Mouse (Mus musculus) hindbrain, embryonic 15.5 days (tissue): ENCODE measurements at regions not wholly inside any gene's neighbourhood (a gene's known extent, or its start where the extent isn't known, plus 50 kb on each side); places are given as distances from the start of the nearest gene placed in this dataset.

Source experiments
- ATAC-seq: fragments of 200-750 bp; cut with Nextera tagmentation; 2 replicates; pipeline ENCODE4 v1.8.0; 2017; ENCODE audit warnings: low read depth, moderate number of reproducible peaks, moderate TSS enrichment; ENCODE audit not compliant: low FRiP score
- H3K27ac ChIP-seq: fragments of 300-500 bp; sonication (generic); replicated peaks from 2 replicates; pipeline ENCODE4 v1.5.1; 2015; ENCODE audit warnings: mild to moderate bottlenecking, inconsistent platforms
- H3K27me3 ChIP-seq: fragments of 300-500 bp; sonication (generic); 2 replicates; pipeline ENCODE4 v1.6.1; 2015; ENCODE audit warnings: control low read depth, inconsistent platforms
- H3K36me3 ChIP-seq: fragments of 300-500 bp; sonication (generic); 2 replicates; pipeline ENCODE4 v1.6.1; 2015; ENCODE audit warnings: control low read depth, inconsistent platforms
- H3K4me1 ChIP-seq: fragments of 300-500 bp; sonication (generic); replicated peaks from 2 replicates; pipeline ENCODE4 v1.6.1; 2015; ENCODE audit warnings: control low read depth, inconsistent platforms
- H3K4me2 ChIP-seq: fragments of 300-500 bp; sonication (generic); 2 replicates; pipeline ENCODE4 v1.6.1; 2015; ENCODE audit warnings: moderate library complexity, mild to moderate bottlenecking, inconsistent platforms
- H3K4me3 ChIP-seq: fragments of 300-500 bp; sonication (generic); 2 replicates; pipeline ENCODE4 v1.5.1; 2015; ENCODE audit warnings: mild to moderate bottlenecking, inconsistent platforms
- H3K9ac ChIP-seq: fragments of 300-500 bp; sonication (generic); 2 replicates; pipeline ENCODE4 v1.6.1; 2015; ENCODE audit warnings: inconsistent platforms
- H3K9me3 ChIP-seq: fragments of 300-500 bp; sonication (generic); 2 replicates; pipeline ENCODE4 v1.6.1; 2016; ENCODE audit warnings: control low read depth, inconsistent platforms
- WGBS: fragments of 180-500 bp; shearing (Covaris S2); methylation state at CpG from one replicate; pipeline ENCODE4 v1.1.7; 2015; 5-methylcytosine and 5-hydroxymethylcytosine counted together

DNA sequence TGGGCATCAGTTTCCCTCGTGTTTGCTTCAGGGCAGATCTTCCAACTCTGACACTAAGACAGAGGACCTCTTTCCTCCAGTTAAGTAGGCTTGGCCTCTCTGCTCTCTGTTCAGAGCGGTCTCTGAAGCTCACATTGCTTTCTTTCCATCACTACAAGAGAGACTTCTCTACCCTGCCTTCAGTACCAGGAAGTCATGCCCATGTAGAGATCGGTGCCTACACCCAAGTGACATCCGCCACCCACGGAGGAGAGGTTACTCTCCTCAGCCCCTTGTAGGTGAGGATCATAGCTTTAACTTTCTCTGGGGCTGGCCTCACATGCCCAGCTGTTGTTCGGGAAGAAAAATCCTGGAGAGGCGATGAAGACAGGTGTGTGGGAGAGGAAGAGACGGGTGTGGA lies 155.3 kb downstream of the Zfp36l2 start:
- H3K4me2 ChIP-seq = no peak overlapping the region
- no peak overlapping the region for H3K27ac ChIP-seq
- WGBS = 93% methylated on average over 8 of the region's 8 CpGs
- no peak overlapping the region for H3K9ac ChIP-seq
- no peak overlapping the region for H3K4me3 ChIP-seq
- H3K36me3 ChIP-seq = no peaks in the 10 kb centered on the region
- peaks cover 9% of the 10 kb centered on the region for H3K4me1 ChIP-seq
- no peak for ATAC-seq
- H3K27me3 ChIP-seq = no peaks in the 10 kb centered on the region
- no peaks in the 10 kb centered on the region for H3K9me3 ChIP-seq

DNA sequence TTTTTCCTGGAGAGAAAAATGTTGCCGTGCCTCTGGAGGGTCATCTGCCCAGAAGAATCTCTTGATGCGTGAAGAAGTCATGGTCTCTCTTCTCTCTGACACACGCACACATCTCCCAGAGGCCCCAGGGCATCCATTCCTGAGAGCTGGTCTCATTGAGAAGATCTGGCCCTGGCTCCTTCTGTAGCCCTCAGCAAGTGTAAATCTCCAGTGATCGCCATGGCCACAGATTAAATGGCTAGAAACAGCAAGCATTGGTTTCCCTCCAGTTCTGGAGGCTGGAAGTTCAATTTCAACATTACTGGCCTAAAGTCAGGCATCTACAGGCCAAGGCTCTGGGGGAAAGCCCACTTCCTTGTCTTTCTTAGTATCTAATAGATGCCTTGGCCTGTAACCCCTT lies 155.9 kb downstream of the Zfp36l2 start:
- WGBS = 63% methylated on average over 4 of the region's 4 CpGs
- Histone ChIP-seq H3K4me1 (peaks cover 9% of the 10 kb centered on the region), H3K36me3 (no peaks in the 10 kb centered on the region), H3K4me3 (no peak overlapping the region), H3K27ac (no peak overlapping the region), H3K9me3 (no peaks in the 10 kb centered on the region), H3K9ac (no peak overlapping the region), H3K4me2 (no peak overlapping the region), H3K27me3 (no peaks in the 10 kb centered on the region)
- ATAC-seq = no peak

DNA sequence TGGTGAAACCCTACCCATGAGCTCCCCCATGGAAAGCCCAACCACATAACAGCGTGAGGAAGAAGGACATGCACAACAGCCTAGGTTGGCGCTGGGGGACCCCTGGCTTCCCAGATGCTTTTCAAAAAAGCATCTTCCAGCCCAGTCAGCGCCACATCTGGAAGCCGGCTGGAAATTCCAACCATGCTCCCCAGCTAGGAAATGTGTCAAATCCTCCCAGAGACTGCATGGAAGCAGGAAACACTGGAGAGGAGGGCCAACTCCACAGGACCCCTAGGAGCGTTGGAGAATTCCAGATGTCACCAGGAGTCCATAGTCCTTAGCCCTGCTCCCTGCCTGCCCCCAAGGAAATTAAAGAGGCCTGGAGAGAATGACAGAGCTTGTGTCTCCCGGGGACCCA lies 156.4 kb downstream of the Zfp36l2 start:
- no peak overlapping the region for H3K9ac ChIP-seq
- peaks cover 9% of the 10 kb centered on the region for H3K4me1 ChIP-seq
- no peak for ATAC-seq
- 90% methylated on average over 6 of the region's 6 CpGs for WGBS
- H3K9me3 ChIP-seq = no peaks in the 10 kb centered on the region
- H3K27ac ChIP-seq = no peak overlapping the region
- no peaks in the 10 kb centered on the region for H3K27me3 ChIP-seq
- H3K4me2 ChIP-seq = no peak overlapping the region
- no peaks in the 10 kb centered on the region for H3K36me3 ChIP-seq
- no peak overlapping the region for H3K4me3 ChIP-seq

DNA sequence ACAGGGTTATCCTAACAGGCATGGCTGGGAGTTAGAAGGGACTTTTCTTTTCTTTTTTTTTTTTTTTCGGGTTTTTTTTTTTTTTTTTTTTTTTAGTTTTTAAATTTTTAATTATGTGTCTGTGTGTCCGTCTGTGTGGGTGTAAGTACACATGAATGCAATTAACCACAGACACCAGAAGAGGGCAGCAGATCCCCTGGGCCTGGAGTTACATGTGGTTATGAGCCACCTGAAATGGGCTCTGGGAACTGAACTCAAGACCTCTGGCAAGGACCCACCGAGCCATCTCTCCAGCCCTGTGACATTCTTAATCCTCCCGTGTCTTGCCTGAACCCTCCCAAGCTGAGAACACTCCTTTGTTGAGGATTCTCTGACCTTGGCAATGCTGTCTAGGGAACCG lies 157.0 kb downstream of the Zfp36l2 start:
- H3K36me3 ChIP-seq = no peaks in the 10 kb centered on the region
- no peak for ATAC-seq
- H3K4me1 ChIP-seq = peaks cover 13% of the 10 kb centered on the region
- WGBS = 96% methylated on average over 5 of the region's 5 CpGs
- no peaks in the 10 kb centered on the region for H3K9me3 ChIP-seq
- H3K9ac ChIP-seq = no peak overlapping the region
- no peak overlapping the region for H3K4me2 ChIP-seq
- no peak overlapping the region for H3K4me3 ChIP-seq
- H3K27ac ChIP-seq = no peak overlapping the region
- H3K27me3 ChIP-seq = no peaks in the 10 kb centered on the region

DNA sequence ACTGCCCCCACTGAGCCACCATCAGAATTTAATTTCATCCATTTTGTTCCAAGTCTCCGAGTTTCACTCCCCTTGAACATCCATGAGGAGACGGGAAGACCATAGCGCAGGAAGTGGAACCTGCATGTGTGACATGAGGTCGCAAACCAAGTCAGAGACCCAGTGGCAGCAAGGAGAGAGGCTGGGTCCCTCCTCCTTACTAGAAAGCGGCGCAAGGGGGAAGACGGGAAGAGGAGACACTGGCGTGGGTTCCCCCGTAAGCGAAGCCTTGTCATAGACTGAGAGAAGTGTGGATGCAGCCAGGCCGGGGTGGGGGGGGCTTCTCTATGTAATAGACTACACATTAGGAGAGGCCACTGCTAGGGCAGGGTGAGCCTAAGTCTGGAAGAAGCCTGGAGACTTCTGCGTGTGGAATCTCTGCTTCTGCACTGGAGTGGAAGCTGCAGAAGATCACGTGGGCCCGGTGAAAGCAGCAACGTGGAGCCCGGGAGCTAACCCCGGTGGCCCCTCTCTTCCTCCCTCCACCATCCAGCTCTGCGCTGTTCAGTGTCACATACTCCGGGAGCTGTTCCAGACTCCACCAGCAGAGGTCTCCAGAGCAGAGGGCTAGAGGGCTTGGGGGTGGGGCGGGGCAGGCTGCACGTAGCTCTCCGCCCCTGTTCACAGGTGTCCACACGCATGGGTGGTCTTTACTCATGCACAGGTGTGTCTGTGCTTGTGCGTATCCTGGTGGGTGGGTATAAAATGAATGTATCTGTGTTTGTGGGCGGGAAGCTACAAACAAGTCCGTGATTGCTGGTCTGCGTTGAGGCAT lies 159.4 kb downstream of the Zfp36l2 start:
- H3K36me3 ChIP-seq = no peaks in the 10 kb centered on the region
- H3K4me1 ChIP-seq = peaks cover 13% of the 10 kb centered on the region
- H3K27me3 ChIP-seq = no peaks in the 10 kb centered on the region

DNA sequence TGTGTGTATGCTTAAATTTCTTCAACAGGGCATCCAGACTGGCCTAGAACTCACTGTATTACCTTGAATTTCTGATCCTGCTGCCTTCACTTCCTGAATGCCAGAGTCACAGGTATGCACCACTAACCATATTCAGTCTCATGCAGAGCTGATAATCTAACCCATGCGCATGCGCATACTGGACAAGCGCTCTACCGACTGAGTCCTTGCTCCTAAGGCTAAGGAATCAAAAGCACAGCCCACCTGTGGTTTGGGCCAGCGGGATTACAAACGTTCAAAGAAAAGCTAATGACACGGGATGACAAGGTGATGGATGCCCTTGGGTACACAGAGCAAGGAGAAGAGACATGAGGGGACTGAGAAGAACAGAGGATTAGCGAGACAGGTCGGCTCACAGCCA lies 160.5 kb downstream of the Zfp36l2 start:
- no peak for ATAC-seq
- Histone ChIP-seq H3K9ac (no peak overlapping the region), H3K36me3 (no peaks in the 10 kb centered on the region), H3K4me1 (peaks cover 13% of the 10 kb centered on the region), H3K4me2 (no peak overlapping the region), H3K9me3 (no peaks in the 10 kb centered on the region), H3K27me3 (no peaks in the 10 kb centered on the region), H3K4me3 (no peak overlapping the region), H3K27ac (no peak overlapping the region)
- WGBS = 42% methylated on average over 9 of the region's 9 CpGs

More for the DNA sequence above, 159.4 kb downstream of the Zfp36l2 start:
- no peak overlapping the region for H3K27ac ChIP-seq
- H3K9me3 ChIP-seq = no peaks in the 10 kb centered on the region
- peak overlapping the region; percentile 14 for H3K4me3 ChIP-seq
- peak overlapping the region; percentile 52 for H3K4me2 ChIP-seq
- 21% methylated on average over 27 of the region's 27 CpGs for WGBS
- H3K9ac ChIP-seq = no peak overlapping the region
- ATAC-seq = peak; percentile 87

DNA sequence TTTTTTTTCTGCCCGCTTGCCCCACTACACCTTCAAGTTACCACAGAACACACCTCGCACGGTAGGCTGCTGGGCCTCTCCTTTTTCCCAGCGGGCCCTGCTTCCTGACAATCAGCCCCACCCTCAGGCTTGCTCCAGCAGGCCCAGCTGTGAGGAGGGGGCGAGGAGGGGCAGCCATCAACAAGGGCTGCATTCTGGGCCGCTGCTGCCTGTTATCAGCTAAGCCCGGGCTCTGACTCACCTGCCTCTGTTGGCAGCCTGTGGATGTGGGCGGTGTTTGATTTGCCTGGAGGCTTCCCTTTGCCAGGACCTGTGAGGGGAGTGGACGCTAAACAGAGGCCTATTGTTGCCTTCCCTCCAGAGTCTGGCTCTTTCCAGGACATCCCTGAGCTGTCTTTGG lies 161.6 kb downstream of the Zfp36l2 start:
- 27% methylated on average over 9 of the region's 9 CpGs for WGBS
- Histone ChIP-seq H3K27ac (no peak overlapping the region), H3K27me3 (no peaks in the 10 kb centered on the region), H3K4me2 (no peak overlapping the region), H3K9ac (no peak overlapping the region), H3K4me1 (peaks cover 13% of the 10 kb centered on the region), H3K4me3 (no peak overlapping the region), H3K36me3 (no peaks in the 10 kb centered on the region), H3K9me3 (no peaks in the 10 kb centered on the region)
- no peak for ATAC-seq

DNA sequence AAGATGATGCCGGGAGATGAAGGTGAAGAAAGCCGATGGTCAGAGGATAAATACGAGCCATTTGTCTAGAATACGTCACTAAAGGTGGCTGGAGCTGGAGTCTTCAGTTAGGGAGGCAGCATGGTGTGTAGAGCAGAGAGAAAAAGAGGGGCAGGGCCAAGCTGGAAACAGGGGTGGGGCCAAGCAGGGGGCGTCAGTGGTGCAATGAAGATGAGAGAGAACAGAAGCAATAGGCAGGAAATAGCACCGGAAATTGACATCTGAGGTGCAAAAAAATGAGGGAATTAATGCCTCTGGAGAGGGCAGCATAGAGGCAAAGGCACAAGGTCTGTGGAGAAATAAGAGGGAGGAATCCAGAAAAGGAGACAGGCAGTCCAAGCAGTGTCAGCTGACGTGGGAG lies 165.4 kb downstream of the Zfp36l2 start:
- no peak for ATAC-seq
- Histone ChIP-seq H3K9me3 (no peaks in the 10 kb centered on the region), H3K4me3 (no peak overlapping the region), H3K36me3 (no peaks in the 10 kb centered on the region), H3K4me1 (0 out of 2 replicates have a peak, but pooled peaks cover 4% of the 10 kb centered on the region), H3K4me2 (no peak overlapping the region), H3K9ac (no peak overlapping the region), H3K27ac (no peak overlapping the region), H3K27me3 (no peaks in the 10 kb centered on the region)
- WGBS = 87% methylated on average over 7 of the region's 7 CpGs

DNA sequence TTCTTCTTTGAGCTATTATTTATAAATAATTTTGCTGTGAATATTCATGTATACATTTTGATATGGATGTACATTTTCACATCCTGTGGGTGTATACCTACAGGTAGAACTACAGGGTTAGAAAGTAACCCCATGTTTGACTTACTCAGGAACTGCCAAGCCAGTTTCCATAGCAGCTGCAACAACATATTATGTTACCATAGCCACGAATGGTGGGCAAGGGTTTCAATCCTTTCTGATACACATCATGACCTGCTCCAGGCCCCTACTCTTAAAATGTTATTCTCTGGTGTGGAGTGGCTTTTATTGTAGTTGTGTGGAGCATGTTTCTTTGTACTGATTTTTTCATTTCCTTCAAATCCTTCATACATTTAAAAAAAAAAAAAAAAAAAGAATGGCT lies 168.9 kb downstream of the Zfp36l2 start:
- Histone ChIP-seq H3K9ac (no peak overlapping the region), H3K27ac (no peak overlapping the region), H3K27me3 (no peaks in the 10 kb centered on the region), H3K4me3 (no peak overlapping the region), H3K36me3 (no peaks in the 10 kb centered on the region), H3K4me2 (no peak overlapping the region), H3K4me1 (no peaks in the 10 kb centered on the region), H3K9me3 (no peaks in the 10 kb centered on the region)
- ATAC-seq = no peak
- 78% methylated on average over 1 of the region's 1 CpGs for WGBS

DNA sequence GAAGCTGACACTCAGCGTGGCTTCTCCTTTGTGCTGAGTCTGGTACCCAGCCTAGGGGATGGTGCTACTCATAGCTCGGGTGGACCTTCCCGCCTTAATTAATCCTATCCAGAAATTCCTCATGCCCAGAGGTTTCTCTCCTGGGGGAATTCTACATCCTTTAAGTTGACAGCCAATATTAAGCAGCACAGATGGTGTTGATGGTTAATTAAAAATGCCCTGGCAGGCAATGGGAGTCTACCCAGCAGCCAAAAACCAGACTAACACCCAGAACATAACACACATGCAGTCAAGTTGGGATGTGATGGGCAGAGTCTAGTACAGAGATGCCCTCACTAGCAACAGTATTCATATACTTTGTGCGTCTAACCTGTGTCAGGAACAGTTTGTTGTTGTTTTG lies 169.9 kb downstream of the Zfp36l2 start:
- no peak overlapping the region for H3K4me2 ChIP-seq
- no peaks in the 10 kb centered on the region for H3K9me3 ChIP-seq
- no peak overlapping the region for H3K27ac ChIP-seq
- H3K4me3 ChIP-seq = no peak overlapping the region
- WGBS = 69% methylated on average over 4 of the region's 4 CpGs
- no peaks in the 10 kb centered on the region for H3K4me1 ChIP-seq
- H3K27me3 ChIP-seq = no peaks in the 10 kb centered on the region
- ATAC-seq = no peak
- H3K36me3 ChIP-seq = no peaks in the 10 kb centered on the region
- no peak overlapping the region for H3K9ac ChIP-seq

DNA sequence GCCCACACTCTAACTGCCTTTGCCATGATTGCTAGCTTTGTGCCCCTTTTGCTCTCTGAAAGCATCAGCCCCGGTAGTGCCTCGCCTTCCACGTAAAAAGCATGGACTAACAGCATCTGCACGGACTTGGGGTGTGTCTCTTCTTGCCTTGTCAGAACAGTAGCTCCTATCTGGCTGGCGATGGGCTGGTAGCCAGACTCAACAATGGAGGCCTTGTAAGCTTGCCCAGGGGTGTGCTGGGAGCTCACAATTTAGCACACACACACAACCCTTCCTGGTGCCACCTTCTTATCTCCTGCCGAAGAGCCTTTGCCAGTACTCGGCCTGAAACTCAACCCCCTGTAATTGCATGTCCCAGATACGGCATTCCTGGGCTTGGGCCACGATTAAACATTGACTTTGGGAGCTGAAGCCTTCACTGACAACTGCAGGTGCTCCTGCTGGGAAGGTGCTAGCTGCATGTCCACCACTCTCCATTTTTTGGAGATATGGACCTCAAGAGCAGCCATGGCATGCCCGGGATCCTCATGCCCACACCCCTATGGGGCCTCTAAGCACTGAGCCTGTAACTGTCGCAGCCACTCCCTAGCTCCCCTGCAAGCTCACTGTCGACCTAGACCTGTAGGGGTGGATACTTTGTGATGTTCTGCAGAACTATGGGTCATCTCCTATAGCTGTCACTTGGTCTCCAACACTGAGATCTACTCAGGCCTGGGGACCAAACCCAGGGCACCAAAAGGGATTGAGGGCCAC lies 166.7 kb upstream of the Haao start:
- no peak overlapping the region for H3K9ac ChIP-seq
- 89% methylated on average over 12 of the region's 12 CpGs for WGBS
- peaks cover 2% of the 10 kb centered on the region; the same call in 1 of the 2 replicates for H3K4me1 ChIP-seq
- H3K36me3 ChIP-seq = no peaks in the 10 kb centered on the region
- no peak overlapping the region for H3K27ac ChIP-seq
- H3K4me3 ChIP-seq = no peak overlapping the region
- no peaks in the 10 kb centered on the region for H3K27me3 ChIP-seq
- ATAC-seq = no peak
- no peak overlapping the region for H3K4me2 ChIP-seq
- H3K9me3 ChIP-seq = no peaks in the 10 kb centered on the region

DNA sequence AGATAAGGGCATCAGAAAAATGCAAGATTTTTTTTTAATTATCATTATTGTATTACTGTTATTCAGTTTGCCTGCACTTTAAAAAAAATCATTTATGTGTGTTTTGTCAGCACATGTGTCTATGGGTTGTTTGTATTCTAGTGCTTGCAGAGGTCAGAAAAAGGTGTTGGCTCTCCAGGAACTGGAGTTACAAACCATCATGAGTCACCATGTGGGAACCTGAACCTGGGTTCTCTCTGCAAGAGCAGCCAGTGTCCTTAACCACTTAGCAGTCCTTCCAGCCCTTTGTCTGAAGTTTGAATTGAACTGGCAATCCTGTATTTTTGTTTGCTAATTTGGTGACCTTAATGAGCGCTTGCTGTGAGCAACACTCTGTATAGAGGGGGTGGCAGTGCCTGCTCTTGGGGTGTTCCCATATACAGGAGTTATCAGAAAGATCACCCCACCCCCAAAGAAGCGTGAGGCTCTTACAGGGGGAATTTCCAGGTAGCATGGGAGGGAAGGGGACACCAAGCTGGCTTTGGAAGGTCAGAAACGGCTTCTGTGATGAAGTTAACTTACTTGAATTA lies 162.8 kb upstream of the Haao start:
- Histone ChIP-seq H3K36me3 (no peaks in the 10 kb centered on the region), H3K4me2 (no peak overlapping the region), H3K9ac (no peak overlapping the region), H3K27ac (no peak overlapping the region), H3K4me3 (no peak overlapping the region), H3K4me1 (peaks cover 7% of the 10 kb centered on the region; the same call in 1 of the 2 replicates), H3K27me3 (no peaks in the 10 kb centered on the region), H3K9me3 (no peaks in the 10 kb centered on the region)
- no peak for ATAC-seq
- 86% methylated on average over 3 of the region's 3 CpGs for WGBS
